Mouse (Mus musculus) bone marrow macrophage, adult 2 months (primary cell): Measurements from ENCODE around the gene Klc4. TPM values are rescaled to one million over a fixed set of nuclear protein-coding genes. Genes with fewer than 3 reads are reported as not detected.

Experiments used
- H3K27ac ChIP-seq: 2 replicates; pipeline ENCODE4 v1.5.1; 2012; ENCODE audit warnings: low read depth, low read length; ENCODE audit not compliant: insufficient read depth
- H3K4me1 ChIP-seq: 2 replicates; pipeline ENCODE4 v1.6.1; 2012; ENCODE audit warnings: low read length; ENCODE audit not compliant: control insufficient read depth, insufficient read depth
- H3K4me3 ChIP-seq: 2 replicates; pipeline ENCODE4 v1.5.1; 2012; ENCODE audit warnings: mild to moderate bottlenecking, low read length, moderate library complexity; ENCODE audit not compliant: insufficient read depth
- CTCF ChIP-seq: IDR thresholded peaks from 2 replicates; pipeline ENCODE4 v1.5.1; 2012; ENCODE audit warnings: low read depth, mild to moderate bottlenecking, low read length, moderate library complexity
- POLR2A ChIP-seq: IDR thresholded peaks from 2 replicates; pipeline ENCODE4 v1.6.1; 2012; ENCODE audit warnings: mild to moderate bottlenecking, low read depth, low read length, borderline replicate concordance
- polyA plus RNA-seq: library from polyadenylated mRNA; stranded (reverse); fragments of >200 nt; gene quantifications from 2 replicates; pipeline ENCODE4 v1.2.4, GENCODE M21; 2012; ENCODE audit not compliant: missing spikeins, insufficient read depth, insufficient read length

Gene Klc4
- polyA plus RNA-seq, result 45.3 and 48.8 TPM in 2 replicates

DNA sequence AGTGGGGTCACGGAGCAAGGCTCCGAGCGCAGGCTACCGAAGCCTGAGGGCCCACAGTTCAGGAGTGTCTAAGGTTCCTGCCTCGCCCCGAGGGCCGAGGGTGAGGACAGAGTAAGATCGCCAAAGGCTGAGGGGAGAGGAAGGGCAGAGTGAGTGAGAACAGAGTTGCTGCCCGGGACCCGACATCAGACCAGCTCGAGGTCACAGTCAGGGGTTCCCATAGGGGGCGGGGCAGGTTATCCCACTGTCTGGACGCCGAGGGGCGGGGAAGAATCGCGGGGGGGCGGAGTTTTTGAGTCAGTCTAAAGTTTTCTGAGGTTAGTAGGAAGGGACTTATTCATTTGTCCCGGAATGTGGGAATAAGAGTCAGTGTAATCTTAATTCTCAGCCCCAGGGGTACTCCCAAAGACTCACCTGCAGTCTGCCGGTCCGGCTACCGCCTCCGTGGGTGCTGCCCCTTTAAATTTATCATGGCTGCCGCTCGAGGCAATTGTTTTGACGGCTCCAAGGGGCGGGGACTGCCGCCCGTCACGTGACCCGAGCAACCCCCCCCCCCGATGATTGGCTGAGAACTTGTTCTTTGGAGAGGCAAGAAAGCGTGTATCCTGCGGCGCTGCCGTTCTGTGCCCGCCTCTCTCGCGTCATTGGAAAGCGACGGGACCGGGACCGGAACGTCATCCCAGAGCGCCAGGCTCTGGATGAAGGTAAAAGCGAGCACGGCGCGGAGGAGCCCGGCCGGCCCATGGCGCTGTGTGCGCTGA lies at the start of gene Klc4, which contains the start of gene Mrpl2:
Gene Klc4 (minus strand): TSS at position 462 of the 761 bp plus-strand sequence.
Gene Mrpl2 (plus strand): TSS at position 669 of the 761 bp plus-strand sequence.
- Histone ChIP-seq H3K27ac (peak within 1 kb of the TSS; percentile 49), H3K4me1 (peaks cover 18% of the 10 kb centered on the region), H3K4me3 (peak within 1 kb of the TSS; percentile 78)
- TF ChIP-seq POLR2A (no peak), CTCF (no peak)

DNA sequence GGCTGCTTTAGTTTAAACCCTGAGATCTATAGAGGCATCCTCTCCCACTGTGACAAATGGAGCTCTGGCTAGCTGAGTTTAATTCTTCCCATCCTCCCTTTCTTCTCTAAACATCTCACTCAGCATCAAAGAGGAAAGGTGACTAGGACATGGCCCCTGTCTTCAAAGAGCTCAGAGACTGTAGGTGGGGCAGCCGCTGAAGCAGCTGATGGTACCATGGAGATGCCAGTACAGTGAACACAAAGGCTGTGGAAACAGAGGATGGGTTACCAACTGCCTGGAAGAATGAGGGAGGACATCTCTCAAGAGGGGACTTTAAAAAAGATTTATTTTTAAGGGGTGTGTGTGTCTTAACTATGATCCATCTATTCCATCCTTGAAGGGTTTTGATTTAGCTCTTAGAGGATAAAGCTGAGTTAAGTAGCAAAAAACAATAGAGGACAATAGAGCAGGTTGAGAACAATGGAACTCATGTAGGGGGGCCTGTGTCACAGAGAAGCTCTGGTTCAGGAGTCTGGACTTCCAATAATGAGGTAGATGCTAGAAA lies 48.8 kb upstream of the Klc4 start:
- Histone ChIP-seq H3K4me3 (no peak overlapping the region), H3K4me1 (no peaks in the 10 kb centered on the region), H3K27ac (no peak overlapping the region)
- no peak for TF ChIP-seq CTCF
- no peak for TF ChIP-seq POLR2A

DNA sequence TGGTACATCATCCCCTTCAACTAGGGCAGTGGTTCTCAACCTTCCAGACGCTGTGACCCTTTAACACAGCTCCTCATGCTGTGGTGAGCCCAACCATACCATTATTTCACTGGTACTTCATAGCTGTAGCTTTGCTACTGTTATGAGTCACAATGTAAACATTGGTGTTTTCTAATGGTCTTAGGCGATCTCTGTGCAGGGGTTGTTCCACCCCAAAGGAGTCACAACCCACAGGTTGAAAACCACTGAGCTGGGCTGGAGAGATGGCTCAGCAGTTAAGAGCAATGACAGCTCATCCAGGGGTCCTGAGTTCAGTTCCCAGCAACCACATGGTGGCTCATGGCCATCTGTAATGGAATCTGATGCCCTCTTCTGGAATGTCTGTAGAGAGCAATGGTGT lies 45.6 kb upstream of the Klc4 start:
- no peak overlapping the region for H3K27ac ChIP-seq
- no peaks in the 10 kb centered on the region for H3K4me1 ChIP-seq
- no peak overlapping the region for H3K4me3 ChIP-seq
- TF ChIP-seq CTCF, result no peak
- TF ChIP-seq POLR2A, result no peak

- no peak for TF ChIP-seq POLR2A
- TF ChIP-seq CTCF, result no peak
- Histone ChIP-seq H3K4me1 (no peaks in the 10 kb centered on the region), H3K27ac (no peak overlapping the region), H3K4me3 (no peak overlapping the region)
These were observed 44.8 kb upstream of the Klc4 start for GRCm38 (mm10) chr17:46690665-46691064.

DNA sequence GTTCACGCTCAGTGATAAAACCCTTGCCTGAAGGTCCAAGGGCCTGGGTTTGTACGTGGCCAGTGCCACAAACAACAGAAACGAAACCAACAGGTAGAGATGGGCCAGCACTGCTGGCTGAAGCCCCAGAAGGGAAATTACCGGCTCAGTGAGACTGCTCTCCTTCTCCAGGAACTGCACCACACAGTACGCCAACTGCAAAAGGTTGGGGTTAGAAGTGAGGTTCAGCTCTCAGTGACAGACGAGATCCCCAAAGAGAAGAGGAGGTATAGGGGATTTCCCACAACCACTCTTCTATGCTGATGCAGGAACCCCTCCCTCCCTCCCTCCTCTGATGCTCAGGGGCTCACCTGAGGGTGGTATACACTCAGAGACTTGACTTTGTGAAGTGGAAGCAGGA lies 40.1 kb upstream of the Klc4 start:
- Histone ChIP-seq H3K27ac (no peak overlapping the region), H3K4me1 (no peaks in the 10 kb centered on the region), H3K4me3 (no peak overlapping the region)
- TF ChIP-seq CTCF (no peak), POLR2A (no peak)

GRCm38 (mm10) chr17:46682654-46683389 lies 37.0 kb upstream of the Klc4 start:
- H3K4me1 ChIP-seq, result peaks cover 8% of the 10 kb centered on the region
- no peak overlapping the region for H3K4me3 ChIP-seq
- no peak for TF ChIP-seq POLR2A
- TF ChIP-seq CTCF, result no peak
- no peak overlapping the region for H3K27ac ChIP-seq

GRCm38 (mm10) chr17:46681466-46682118 lies 35.8 kb upstream of the Klc4 start:
- Histone ChIP-seq H3K27ac (no peak overlapping the region), H3K4me1 (peaks cover 8% of the 10 kb centered on the region), H3K4me3 (peak overlapping the region; percentile 74)
- no peak for TF ChIP-seq CTCF
- TF ChIP-seq POLR2A, result no peak

DNA sequence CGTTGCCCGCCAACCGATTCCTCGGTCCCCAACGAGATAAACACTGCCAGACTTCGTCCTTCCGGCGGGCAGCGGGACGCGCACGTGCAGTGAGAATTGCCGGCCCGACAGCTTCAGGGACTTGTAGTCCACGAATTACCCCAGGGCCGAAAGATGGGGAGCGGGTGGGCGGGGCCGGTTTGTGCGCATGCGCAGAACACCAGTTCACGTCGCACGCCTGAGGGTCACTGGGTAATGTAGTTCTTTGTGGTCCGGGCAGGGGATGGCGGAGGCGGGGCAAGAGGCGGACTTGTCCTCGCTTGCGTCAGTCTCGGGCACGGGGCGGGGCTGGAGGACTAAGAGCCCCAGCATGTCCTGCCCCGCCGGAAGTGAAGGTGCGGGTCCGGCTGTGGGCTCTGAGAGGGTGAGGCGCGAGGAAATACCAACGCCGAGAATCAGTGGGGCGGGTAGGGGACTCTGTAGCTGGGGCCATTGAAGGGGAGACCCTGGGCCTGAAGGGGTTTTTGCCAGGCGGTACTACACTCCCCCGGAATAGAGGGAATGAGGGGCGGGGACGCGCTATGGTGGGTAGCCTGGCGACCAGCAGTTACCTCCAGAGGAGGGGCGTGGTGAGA lies 35.0 kb upstream of the Klc4 start, which contains the start of gene Klhdc3:
Gene Klhdc3 (minus strand): TSS at position 155 of the 614 bp plus-strand sequence.
- peaks cover 8% of the 10 kb centered on the region for H3K4me1 ChIP-seq

DNA sequence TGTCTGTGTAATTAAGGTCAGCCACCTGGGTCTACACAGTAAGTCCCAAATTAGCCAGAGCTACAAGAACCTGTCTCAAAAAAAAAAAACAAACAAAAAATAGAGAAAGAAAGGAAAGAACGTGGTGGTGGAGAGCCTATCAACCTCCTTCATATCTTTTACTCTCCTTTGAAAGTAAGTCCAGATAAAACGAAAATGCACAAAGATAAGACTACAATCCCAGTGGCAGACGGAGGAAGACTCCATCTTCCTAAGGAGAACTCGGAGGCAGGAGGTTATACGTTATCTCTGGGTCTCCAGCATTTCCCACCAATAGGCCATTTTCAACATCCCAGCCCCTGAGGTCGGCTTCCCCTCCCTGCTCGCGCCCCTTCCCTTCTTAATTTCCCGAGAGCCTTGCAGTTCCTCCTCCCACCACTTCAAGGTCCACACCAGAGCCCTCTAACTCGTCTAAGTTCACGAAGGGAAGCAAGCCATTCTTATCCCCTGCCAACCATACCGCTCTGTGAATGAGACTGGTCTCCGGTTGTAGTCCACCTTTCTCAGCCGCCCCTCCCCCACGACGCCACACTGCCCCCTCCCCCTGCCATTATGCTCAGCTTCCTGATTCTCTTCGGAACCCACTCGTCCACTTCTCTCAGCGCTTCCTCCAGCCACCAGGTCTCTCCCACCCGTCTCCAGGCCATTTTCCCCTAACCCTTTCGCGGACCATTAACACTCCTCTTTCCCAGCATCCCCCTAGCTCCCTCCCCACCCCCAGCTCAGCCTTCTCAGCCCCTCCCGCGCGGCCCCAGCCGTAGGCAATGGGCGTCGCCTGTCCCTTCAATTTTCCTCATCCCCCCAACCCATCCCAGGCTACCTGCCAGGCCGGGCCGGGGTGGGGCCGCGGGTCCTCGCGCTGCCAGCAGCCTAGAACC lies 34.3 kb upstream of the Klc4 start:
- Histone ChIP-seq H3K4me3 (peak overlapping the region; percentile 96), H3K4me1 (peaks cover 8% of the 10 kb centered on the region), H3K27ac (peak overlapping the region; percentile 75)
- TF ChIP-seq POLR2A (no peak), CTCF (no peak; the same call in 1 of the 2 replicates)

More for the DNA sequence above, 35.0 kb upstream of the Klc4 start, which contains the start of gene Klhdc3:
- Histone ChIP-seq H3K4me3 (peak within 1 kb of the TSS; percentile 96), H3K27ac (peak within 1 kb of the TSS; percentile 75)
- TF ChIP-seq POLR2A (no peak; the same call in 1 of the 2 replicates), CTCF (no peak)
